Mouse (Mus musculus) embryonic facial prominence, embryonic 11.5 days (tissue): ENCODE data around the gene Gm20441. TPM values are rescaled to one million over a fixed set of nuclear protein-coding genes. Genes with fewer than 3 reads are reported as not detected.

ENCODE experiments used
- ATAC-seq: fragments of 200-750 bp; cut with Nextera tagmentation; replicated peaks from 2 replicates; pipeline ENCODE4 v1.8.0; 2017; ENCODE audit warnings: low read depth; ENCODE audit not compliant: insufficient number of reproducible peaks, low FRiP score, low TSS enrichment
- DNase-seq: peaks from one replicate; pipeline ENCODE4 v3.0.0-alpha.2; 2015; ENCODE audit warnings: low spot score
- H3K27ac ChIP-seq: fragments of 300-500 bp; sonication (generic); replicated peaks from 2 replicates; pipeline ENCODE4 v1.5.1; 2014; ENCODE audit warnings: mild to moderate bottlenecking, low read depth, low read length, control low read depth
- H3K27me3 ChIP-seq: fragments of 300-500 bp; sonication (generic); 2 replicates; pipeline ENCODE4 v1.6.1; 2014; ENCODE audit warnings: mild to moderate bottlenecking, low read length, moderate library complexity, mixed read lengths; ENCODE audit not compliant: control insufficient read depth, insufficient read depth
- H3K36me3 ChIP-seq: fragments of 300-500 bp; sonication (generic); replicated peaks from 2 replicates; pipeline ENCODE4 v1.6.1; 2014; ENCODE audit warnings: low read depth, mild to moderate bottlenecking, low read length, moderate library complexity, mixed read lengths; ENCODE audit not compliant: control insufficient read depth, insufficient read depth
- H3K4me1 ChIP-seq: fragments of 300-500 bp; sonication (generic); 2 replicates; pipeline ENCODE4 v1.6.1; 2014; ENCODE audit warnings: low read length, mixed read lengths; ENCODE audit not compliant: control insufficient read depth, insufficient read depth
- H3K4me2 ChIP-seq: fragments of 300-500 bp; sonication (generic); 2 replicates; pipeline ENCODE4 v1.6.1; 2014; ENCODE audit warnings: low read depth, mild to moderate bottlenecking, control low read depth, low read length, moderate library complexity
- H3K4me3 ChIP-seq: fragments of 300-500 bp; sonication (generic); 2 replicates; pipeline ENCODE4 v1.5.1; 2014; ENCODE audit warnings: low read depth, low read length, control low read depth
- H3K9ac ChIP-seq: fragments of 300-500 bp; sonication (generic); replicated peaks from 2 replicates; pipeline ENCODE4 v1.6.1; 2014; ENCODE audit warnings: mild to moderate bottlenecking, control low read depth, low read length
- H3K9me3 ChIP-seq: fragments of 300-500 bp; sonication (generic); replicated peaks from 2 replicates; pipeline ENCODE4 v1.6.1; 2016; ENCODE audit warnings: mild to moderate bottlenecking, low read length, inconsistent platforms, mixed read lengths; ENCODE audit not compliant: control insufficient read depth
- WGBS: fragments of 180-500 bp; shearing (Covaris S2); extraction: QIAGEN DNeasy Blood & Tissue Kit; methylation state at CpG from one replicate; pipeline ENCODE4 v1.1.7; 2014; 5-methylcytosine and 5-hydroxymethylcytosine counted together
- polyA plus RNA-seq: library from polyadenylated mRNA; unstranded; fragments of >200 nt; fragmentation: Nextera tagmentation; extraction: Ambion mirVana; gene quantifications from 2 replicates; pipeline ENCODE4 v1.2.1, GENCODE M21; 2014

The Gm20441 gene
- polyA plus RNA-seq, 1 experiment from 2014 or later, result not detected

- H3K4me2 ChIP-seq, result no peak overlapping the region
- H3K4me3 ChIP-seq, result no peak overlapping the region
- DNase-seq (peak; percentile 39), ATAC-seq (no peak)
- H3K4me1 ChIP-seq, result no peaks in the 10 kb centered on the region
- no peak overlapping the region for H3K27ac ChIP-seq
- H3K9ac ChIP-seq, result no peak overlapping the region
- H3K9me3 ChIP-seq, result no peaks in the 10 kb centered on the region
- 18% methylated on average over 7 of the region's 7 CpGs for WGBS
- no peaks in the 10 kb centered on the region for H3K27me3 ChIP-seq
- no peaks in the 10 kb centered on the region for H3K36me3 ChIP-seq
Observed at GRCm38 (mm10) chr10:75790773-75791172, 10.0 kb upstream of the Gm20441 start.

GRCm38 (mm10) chr10:75789841-75790240 lies 9.1 kb upstream of the Gm20441 start:
- no peak for ATAC-seq
- no peaks in the 10 kb centered on the region for H3K27me3 ChIP-seq
- no peak for DNase-seq
- H3K4me1 ChIP-seq, result no peaks in the 10 kb centered on the region
- H3K9ac ChIP-seq, result no peak overlapping the region
- no peak overlapping the region for H3K4me3 ChIP-seq
- H3K9me3 ChIP-seq, result no peaks in the 10 kb centered on the region
- no peak overlapping the region for H3K4me2 ChIP-seq
- WGBS, result 87% methylated on average over 5 of the region's 5 CpGs
- no peaks in the 10 kb centered on the region for H3K36me3 ChIP-seq
- no peak overlapping the region for H3K27ac ChIP-seq

DNA sequence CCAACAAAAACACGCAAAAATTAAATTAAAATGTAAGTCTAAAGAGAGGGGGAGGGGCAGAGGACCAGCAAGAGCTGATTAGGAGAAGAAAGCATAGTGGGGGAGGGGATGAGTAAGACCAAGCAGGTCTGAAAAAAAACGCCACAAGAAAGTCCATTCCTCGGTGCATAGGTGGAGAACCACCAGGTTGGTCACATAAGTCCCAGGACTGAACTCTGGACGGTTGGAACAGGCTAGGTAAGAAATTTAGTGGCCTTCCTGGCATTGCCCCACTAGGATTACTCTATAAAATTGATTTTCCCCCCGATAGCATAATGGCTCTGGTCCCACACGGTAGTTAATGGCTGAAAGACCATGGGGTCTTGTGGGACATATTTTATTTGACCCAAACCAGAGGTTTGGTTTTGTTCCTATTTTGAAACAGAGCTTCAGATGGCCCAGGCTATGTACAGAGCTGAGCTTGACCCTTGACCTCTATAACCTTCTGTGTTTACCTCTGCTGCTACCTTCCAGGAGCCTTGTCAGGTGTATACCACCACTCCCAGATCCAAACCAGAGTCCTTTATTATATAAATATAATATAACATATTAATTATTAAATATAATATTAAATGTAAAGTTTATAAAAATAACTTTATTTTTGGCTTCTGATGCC lies 8.5 kb upstream of the Gm20441 start:
- Histone ChIP-seq H3K4me1 (no peaks in the 10 kb centered on the region), H3K9ac (no peak overlapping the region), H3K4me2 (no peak overlapping the region), H3K9me3 (no peaks in the 10 kb centered on the region), H3K4me3 (no peak overlapping the region), H3K27ac (no peak overlapping the region), H3K36me3 (no peaks in the 10 kb centered on the region), H3K27me3 (no peaks in the 10 kb centered on the region)
- DNase-seq (no peak), ATAC-seq (no peak; the same call in 1 of the 2 replicates)
- 78% methylated on average over 6 of the region's 6 CpGs for WGBS

DNA sequence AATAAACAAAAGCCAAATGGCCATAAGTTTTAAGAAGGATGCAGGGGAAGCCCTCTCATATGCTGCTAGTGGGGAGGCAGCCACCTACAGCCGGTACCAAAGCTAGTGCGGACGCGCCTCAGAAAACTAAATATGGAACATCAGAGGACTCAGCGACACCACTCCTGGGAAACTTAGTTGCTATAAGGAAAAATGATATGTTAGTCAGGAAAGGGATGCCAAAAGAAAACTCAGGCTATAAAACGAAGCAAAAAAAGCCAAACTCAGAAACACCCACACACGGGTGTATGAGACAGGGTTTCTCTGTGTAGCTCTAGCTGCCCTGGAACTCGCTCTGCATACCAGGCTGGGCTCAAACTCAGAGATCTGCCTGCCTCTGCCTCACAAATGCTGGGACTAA lies 7.5 kb upstream of the Gm20441 start:
- DNase-seq (no peak), ATAC-seq (no peak)
- no peak overlapping the region for H3K4me2 ChIP-seq
- no peaks in the 10 kb centered on the region for H3K36me3 ChIP-seq
- no peak overlapping the region for H3K4me3 ChIP-seq
- H3K4me1 ChIP-seq, result no peaks in the 10 kb centered on the region
- 90% methylated on average over 8 of the region's 8 CpGs for WGBS
- H3K27me3 ChIP-seq, result no peaks in the 10 kb centered on the region
- H3K27ac ChIP-seq, result no peak overlapping the region
- no peaks in the 10 kb centered on the region for H3K9me3 ChIP-seq
- H3K9ac ChIP-seq, result no peak overlapping the region

GRCm38 (mm10) chr10:75785442-75785841 lies 4.7 kb upstream of the Gm20441 start:
- no peak for ATAC-seq

GRCm38 (mm10) chr10:75779206-75780174 lies 1.3 kb downstream of the Gm20441 start:
- Histone ChIP-seq H3K36me3 (no peaks in the 10 kb centered on the region), H3K4me1 (no peaks in the 10 kb centered on the region), H3K27me3 (peaks cover 5% of the 10 kb centered on the region; the same call in 1 of the 2 replicates), H3K9ac (no peak overlapping the region), H3K9me3 (no peaks in the 10 kb centered on the region), H3K4me3 (no peak overlapping the region), H3K4me2 (peak overlapping the region; percentile 22; the same call in 1 of the 2 replicates), H3K27ac (no peak overlapping the region)
- ATAC-seq, result no peak
- DNase-seq, result peak; percentile 38
- WGBS, result 36% methylated on average over 15 of the region's 15 CpGs

More at GRCm38 (mm10) chr10:75785442-75785841, 4.7 kb upstream of the Gm20441 start:
- Histone ChIP-seq H3K36me3 (no peaks in the 10 kb centered on the region), H3K4me1 (no peaks in the 10 kb centered on the region), H3K4me2 (no peak overlapping the region), H3K27me3 (no peaks in the 10 kb centered on the region), H3K9ac (no peak overlapping the region), H3K27ac (no peak overlapping the region), H3K4me3 (no peak overlapping the region), H3K9me3 (no peaks in the 10 kb centered on the region)
- 71% methylated on average over 1 of the region's 1 CpGs for WGBS
- DNase-seq, result no peak

DNA sequence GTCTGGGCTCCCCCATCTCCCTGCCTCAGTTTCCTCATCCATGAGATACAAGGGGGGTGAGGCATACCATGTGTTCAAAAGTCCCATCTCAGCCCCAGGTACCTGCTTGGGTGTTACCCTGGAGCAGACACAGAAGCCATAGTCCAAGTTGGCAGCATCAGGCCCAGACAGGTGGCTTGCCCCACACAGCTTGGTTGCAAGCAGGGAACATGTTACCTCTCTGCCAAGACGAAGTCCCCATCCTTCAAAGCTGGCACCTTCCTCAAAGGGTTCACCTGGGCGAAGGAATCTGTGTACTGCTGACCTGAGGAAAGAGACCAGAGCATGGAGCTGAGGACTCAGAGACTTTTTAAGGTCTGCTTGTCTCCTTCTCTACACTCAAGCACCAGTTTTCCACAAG lies 2.9 kb downstream of the Gm20441 start:
- WGBS, result 73% methylated on average over 2 of the region's 2 CpGs
- H3K9me3 ChIP-seq, result no peaks in the 10 kb centered on the region
- ATAC-seq (no peak), DNase-seq (no peak)
- H3K27ac ChIP-seq, result no peak overlapping the region
- H3K4me1 ChIP-seq, result no peaks in the 10 kb centered on the region
- no peaks in the 10 kb centered on the region for H3K36me3 ChIP-seq
- H3K27me3 ChIP-seq, result peaks cover 5% of the 10 kb centered on the region; the same call in 1 of the 2 replicates
- H3K9ac ChIP-seq, result no peak overlapping the region
- no peak overlapping the region for H3K4me3 ChIP-seq
- no peak overlapping the region for H3K4me2 ChIP-seq

DNA sequence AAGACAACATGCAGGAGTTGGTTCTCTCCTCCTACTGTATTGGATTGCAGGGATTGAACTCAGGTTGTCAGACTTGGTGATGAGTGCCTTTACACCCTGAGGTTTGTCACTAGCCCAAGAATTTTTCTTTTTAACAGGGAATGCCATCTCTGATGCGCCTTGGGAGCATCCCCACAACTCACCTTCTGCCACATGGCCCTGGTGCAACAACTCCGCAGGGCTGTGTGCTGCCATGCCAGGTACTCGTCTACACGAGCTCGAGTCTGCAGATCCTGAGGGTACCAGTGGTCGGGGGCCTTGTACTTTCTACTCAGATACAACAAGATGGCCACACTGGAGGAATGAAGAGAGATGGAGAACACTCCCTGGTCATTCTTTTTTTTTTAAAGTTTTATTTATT lies 4.2 kb downstream of the Gm20441 start:
- no peaks in the 10 kb centered on the region for H3K4me1 ChIP-seq
- no peak overlapping the region for H3K27ac ChIP-seq
- peaks cover 5% of the 10 kb centered on the region; the same call in 1 of the 2 replicates for H3K27me3 ChIP-seq
- no peaks in the 10 kb centered on the region for H3K36me3 ChIP-seq
- H3K9ac ChIP-seq, result no peak overlapping the region
- no peak for ATAC-seq
- no peaks in the 10 kb centered on the region for H3K9me3 ChIP-seq
- H3K4me2 ChIP-seq, result no peak overlapping the region
- 88% methylated on average over 6 of the region's 6 CpGs for WGBS
- DNase-seq, result no peak
- H3K4me3 ChIP-seq, result no peak overlapping the region
